Mouse (Mus musculus) adrenal gland (tissue): ENCODE data around the gene Gstp3.
"Not testable (repeated sequence)": the region's sequence is repeated elsewhere in the genome, so short reads cannot be mapped to it uniquely, and the experiment has no call there.

ENCODE experiments used
- intact Hi-C: fragments of 180-260 bp; cut with DNase I; formaldehyde crosslinking; loops from one replicate; pipeline ENCODE4 v1.15.1; 2025

Gstp3 gene

GRCm38 (mm10) chr19:4092750-4093149 lies 33.4 kb upstream of the Gstp3 start:
- intact Hi-C loops, result no loop called here

GRCm38 (mm10) chr19:4091383-4091782 lies 32.0 kb upstream of the Gstp3 start:
- intact Hi-C loops, result no loop called here

- intact Hi-C loops, result no loop called here
These were observed 31.1 kb upstream of the Gstp3 start for GRCm38 (mm10) chr19:4090446-4090845.

- intact Hi-C loops, result loop anchor here (5.0 kb wide), 1 partner anchor 37 kb away; no protein-coding TSS in a partner anchor
These were observed 29.8 kb upstream of the Gstp3 start for GRCm38 (mm10) chr19:4089128-4089527.

GRCm38 (mm10) chr19:4088146-4088545 lies 28.8 kb upstream of the Gstp3 start:
- intact Hi-C loops, result loop anchor here (5.0 kb wide), 1 partner anchor 36 kb away; no protein-coding TSS in a partner anchor

- intact Hi-C loops, result loop anchor here (5.0 kb wide), 1 partner anchor 35 kb away; no protein-coding TSS in a partner anchor
These were observed 27.7 kb upstream of the Gstp3 start for GRCm38 (mm10) chr19:4087090-4087489.

- intact Hi-C loops, result loop anchor here (5.0 kb wide), 1 partner anchor 34 kb away; no protein-coding TSS in a partner anchor
These were observed 26.8 kb upstream of the Gstp3 start for GRCm38 (mm10) chr19:4086156-4086555.

- intact Hi-C loops, result loop anchor here (5.0 kb wide), 1 partner anchor 33 kb away; no protein-coding TSS in a partner anchor
These were observed 25.6 kb upstream of the Gstp3 start for GRCm38 (mm10) chr19:4084984-4085383.

GRCm38 (mm10) chr19:4083826-4084225 lies 24.5 kb upstream of the Gstp3 start:
- intact Hi-C loops, result no loop called here

GRCm38 (mm10) chr19:4083316-4083715 lies 23.9 kb upstream of the Gstp3 start:
- intact Hi-C loops, result no loop called here

- intact Hi-C loops, result no loop called here
These were observed 23.0 kb upstream of the Gstp3 start for GRCm38 (mm10) chr19:4082219-4082965.

GRCm38 (mm10) chr19:4081394-4081793 lies 22.0 kb upstream of the Gstp3 start, which contains the start of gene Cabp2:
TSS of gene Cabp2 (plus strand) at chr19:4081578.
- intact Hi-C loops, result no loop called here

GRCm38 (mm10) chr19:4080511-4081009 lies 21.2 kb upstream of the Gstp3 start:
- intact Hi-C loops, result no loop called here

- intact Hi-C loops, result no loop called here
These were observed 20.2 kb upstream of the Gstp3 start for GRCm38 (mm10) chr19:4079594-4079993.

GRCm38 (mm10) chr19:4075531-4075930 lies 16.2 kb upstream of the Gstp3 start:
- intact Hi-C loops, result no loop called here

GRCm38 (mm10) chr19:4072706-4073424 lies 13.5 kb upstream of the Gstp3 start:
- intact Hi-C loops, result no loop called here

GRCm38 (mm10) chr19:4071406-4071805 lies 12.0 kb upstream of the Gstp3 start:
- intact Hi-C loops, result no loop called here

- intact Hi-C loops, result no loop called here
These were observed 11.4 kb upstream of the Gstp3 start for GRCm38 (mm10) chr19:4070756-4071155.

- intact Hi-C loops, result no loop called here
These were observed 10.9 kb upstream of the Gstp3 start for GRCm38 (mm10) chr19:4070311-4070710.

- intact Hi-C loops, result no loop called here
These were observed 9.5 kb upstream of the Gstp3 start for GRCm38 (mm10) chr19:4068717-4069410.

GRCm38 (mm10) chr19:4068242-4068641 lies 8.9 kb upstream of the Gstp3 start:
- intact Hi-C loops, result not testable (repeated sequence)
